Mouse (Mus musculus) gastrocnemius, postnatal 36 days (tissue): ENCODE data around the gene 2310022B05Rik. TPM values are rescaled to one million over a fixed set of nuclear protein-coding genes. Genes with fewer than 3 reads are reported as not detected.

Experiments used
- DNase-seq, 2 experiments: peaks; one replicate each; pipeline ENCODE4 v3.0.0; 2022
- intact Hi-C: fragments of 180-260 bp; cut with DNase I; formaldehyde crosslinking; loops from one replicate; pipeline ENCODE4 v1.15.1; 2025
- total RNA-seq, 2 experiments: library from RNA; stranded (reverse); gene quantifications; 2 replicates each; pipeline ENCODE4 v1.2.3; 2021

Gene 2310022B05Rik
- total RNA-seq, 2 experiments from 2014 or later, result 9.9 to 12.1 TPM

- no peak for DNase-seq
- intact Hi-C loops, result no loop called here
These were observed 683 bp upstream of the 2310022B05Rik start for GRCm38 (mm10) chr8:124663874-124664230.

- no peak for DNase-seq
- intact Hi-C loops, result no loop called here
These were observed 590 bp downstream of the 2310022B05Rik start for GRCm38 (mm10) chr8:124662446-124663111.

- intact Hi-C loops, result no loop called here
- DNase-seq, result no peak
These were observed 1.4 kb downstream of the 2310022B05Rik start for GRCm38 (mm10) chr8:124661781-124662180.

GRCm38 (mm10) chr8:124658415-124658814, 4.8 kb downstream of the 2310022B05Rik start:
- intact Hi-C loops, result no loop called here
- no peak for DNase-seq

- intact Hi-C loops, result loop anchor here (2.0 kb wide), 1 partner anchor 27 kb away; no protein-coding TSS in a partner anchor
- no peak for DNase-seq
These were observed 5.2 kb downstream of the 2310022B05Rik start for GRCm38 (mm10) chr8:124657961-124658360.

GRCm38 (mm10) chr8:124653568-124654475, 9.3 kb downstream of the 2310022B05Rik start:
- intact Hi-C loops, result no loop called here
- no peak for DNase-seq

GRCm38 (mm10) chr8:124652546-124652945, 10.6 kb downstream of the 2310022B05Rik start:
- intact Hi-C loops, result no loop called here
- no peak for DNase-seq

- no peak for DNase-seq
- intact Hi-C loops, result no loop called here
These were observed 11.4 kb downstream of the 2310022B05Rik start for GRCm38 (mm10) chr8:124651776-124652175.

GRCm38 (mm10) chr8:124648311-124648710, 14.9 kb downstream of the 2310022B05Rik start:
- intact Hi-C loops, result no loop called here
- DNase-seq, result no peak

GRCm38 (mm10) chr8:124643540-124644339, 19.4 kb downstream of the 2310022B05Rik start:
- no peak for DNase-seq

GRCm38 (mm10) chr8:124641599-124641998, 21.6 kb downstream of the 2310022B05Rik start:
- intact Hi-C loops, result no loop called here
- no peak for DNase-seq

More at GRCm38 (mm10) chr8:124643540-124644339, 19.4 kb downstream of the 2310022B05Rik start:
- intact Hi-C loops, result no loop called here

GRCm38 (mm10) chr8:124635247-124635502, 28.0 kb downstream of the 2310022B05Rik start:
- intact Hi-C loops, result no loop called here

GRCm38 (mm10) chr8:124634411-124635246, 28.5 kb downstream of the 2310022B05Rik start:
- intact Hi-C loops, result no loop called here
- DNase-seq, result no peak

More at GRCm38 (mm10) chr8:124635247-124635502, 28.0 kb downstream of the 2310022B05Rik start:
- no peak for DNase-seq

- DNase-seq, result peak; percentile 40 to 59
- intact Hi-C loops, result no loop called here
These were observed 30.0 kb downstream of the 2310022B05Rik start for GRCm38 (mm10) chr8:124633001-124633703.

GRCm38 (mm10) chr8:124631966-124632365, 31.2 kb downstream of the 2310022B05Rik start:
- no peak for DNase-seq
- intact Hi-C loops, result loop anchor here (2.0 kb wide), 1 partner anchor 25 kb away; no protein-coding TSS in a partner anchor

- no peak for DNase-seq
- intact Hi-C loops, result loop anchor here (2.0 kb wide), 1 partner anchor 26 kb away; no protein-coding TSS in a partner anchor
These were observed 32.3 kb downstream of the 2310022B05Rik start for GRCm38 (mm10) chr8:124630891-124631290.

GRCm38 (mm10) chr8:124630489-124630888, 32.7 kb downstream of the 2310022B05Rik start:
- intact Hi-C loops, result loop anchor here (2.0 kb wide), 1 partner anchor 26 kb away; no protein-coding TSS in a partner anchor

GRCm38 (mm10) chr8:124626251-124626650, 36.9 kb downstream of the 2310022B05Rik start:
- no peak for DNase-seq
- intact Hi-C loops, result no loop called here

More at GRCm38 (mm10) chr8:124630489-124630888, 32.7 kb downstream of the 2310022B05Rik start:
- DNase-seq, result no peak

GRCm38 (mm10) chr8:124621255-124621654, 41.9 kb downstream of the 2310022B05Rik start:
- intact Hi-C loops, result no loop called here

More at GRCm38 (mm10) chr8:124621255-124621654, 41.9 kb downstream of the 2310022B05Rik start:
- no peak for DNase-seq
